Mouse (Mus musculus): ENCODE results near the gene Mab21l1.

DNA sequence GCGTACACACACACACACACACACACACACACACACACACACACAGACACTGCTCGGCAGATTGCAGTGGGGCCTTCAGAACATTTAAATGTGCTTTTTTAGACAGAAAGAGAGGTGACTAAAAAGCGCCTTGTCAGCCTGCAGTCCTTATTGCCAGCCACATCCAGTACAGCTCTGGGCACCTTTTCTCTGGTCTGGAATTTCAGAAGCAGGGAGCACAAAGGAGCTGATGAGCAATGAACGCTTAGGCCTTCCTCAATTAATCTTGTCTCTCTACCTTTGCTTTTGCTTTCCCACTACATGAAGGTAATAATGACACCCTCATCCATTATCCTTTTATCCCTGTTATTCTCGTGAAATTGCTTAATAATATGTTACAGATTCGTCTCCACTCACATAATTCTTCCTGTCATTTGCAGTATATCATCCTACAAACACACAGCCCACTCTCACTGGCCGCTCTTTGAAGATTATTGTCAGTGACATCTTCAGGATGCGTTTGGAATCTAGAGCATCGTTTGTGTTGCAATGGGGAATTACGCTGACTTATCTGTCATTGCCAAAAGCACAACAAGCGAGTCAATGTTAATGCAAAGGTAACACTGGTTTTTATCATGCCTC, 31.8 kb upstream of the Mab21l1 start:
- no peak for TF ChIP-seq CTCF (conservative IDR thresholded peaks at IDR 0.05; ENCODE audit: low read length)
- no peak for TF ChIP-seq POU5F1 (IDR thresholded peaks at IDR 0.05; ENCODE audit: borderline replicate concordance, low read length)
- no peak for TF ChIP-seq NANOG (IDR thresholded peaks at IDR 0.05; ENCODE audit: borderline replicate concordance, low read length)

Measured in E14TG2a.4 (cell line).